Mouse (Mus musculus): ENCODE measurements around the gene Swi5. TPM values are rescaled to one million over a fixed set of nuclear protein-coding genes. Genes with fewer than 3 reads are reported as not detected.
A peak's percentile ranks its signal among the peaks of the same experiment; 100 is the strongest.

Swi5 gene
- polyA plus RNA-seq, 1 experiment from 2014 or later, result 419 TPM

GRCm38 (mm10) chr2:32252658-32253057, 35.2 kb downstream of the Swi5 start:
- Histone ChIP-seq H3K4me2 (no peak overlapping the region), H3K27ac (no peak overlapping the region), H3K4me3 (replicated peaks) (no peak overlapping the region), H3K36me3 (peaks cover 94% of the 10 kb centered on the region), H3K9ac (no peak overlapping the region), H3K27me3 (no peaks in the 10 kb centered on the region), H3K4me1 (no peaks in the 10 kb centered on the region), H3K9me3 (replicated peaks) (no peaks in the 10 kb centered on the region)
- no peak for ATAC-seq (replicated peaks; ENCODE audit: low FRiP score)
- 93% methylated on average over 5 of the region's 5 CpGs for WGBS

GRCm38 (mm10) chr2:32251791-32252527, 35.9 kb downstream of the Swi5 start:
- Histone ChIP-seq H3K4me2 (no peak overlapping the region), H3K9ac (no peak overlapping the region), H3K4me1 (no peaks in the 10 kb centered on the region), H3K27ac (no peak overlapping the region), H3K27me3 (no peaks in the 10 kb centered on the region), H3K36me3 (peaks cover 93% of the 10 kb centered on the region), H3K4me3 (replicated peaks) (no peak overlapping the region), H3K9me3 (replicated peaks) (no peaks in the 10 kb centered on the region)
- 89% methylated on average over 12 of the region's 12 CpGs for WGBS
- ATAC-seq (replicated peaks; ENCODE audit: low FRiP score), result no peak

GRCm38 (mm10) chr2:32248377-32249361, 39.2 kb downstream of the Swi5 start:
- Histone ChIP-seq H3K36me3 (peaks cover 98% of the 10 kb centered on the region), H3K27me3 (no peaks in the 10 kb centered on the region), H3K4me2 (no peak overlapping the region), H3K27ac (no peak overlapping the region), H3K9ac (no peak overlapping the region), H3K4me3 (replicated peaks) (no peak overlapping the region), H3K4me1 (no peaks in the 10 kb centered on the region), H3K9me3 (replicated peaks) (no peaks in the 10 kb centered on the region)
- WGBS, result 73% methylated on average over 10 of the region's 10 CpGs
- no peak for ATAC-seq (replicated peaks; ENCODE audit: low FRiP score)

GRCm38 (mm10) chr2:32246741-32247140, 41.1 kb downstream of the Swi5 start:
- H3K9me3 ChIP-seq (replicated peaks), result no peaks in the 10 kb centered on the region
- H3K4me2 ChIP-seq, result no peak overlapping the region
- H3K27me3 ChIP-seq, result no peaks in the 10 kb centered on the region
- no peak overlapping the region for H3K27ac ChIP-seq
- 82% methylated on average over 4 of the region's 4 CpGs for WGBS
- no peak for ATAC-seq (replicated peaks; ENCODE audit: low FRiP score)
- no peaks in the 10 kb centered on the region for H3K4me1 ChIP-seq
- H3K4me3 ChIP-seq (replicated peaks), result no peak overlapping the region
- H3K9ac ChIP-seq, result no peak overlapping the region
- H3K36me3 ChIP-seq, result peaks cover 92% of the 10 kb centered on the region

- ATAC-seq (replicated peaks; ENCODE audit: low FRiP score), result no peak
- Histone ChIP-seq H3K27ac (no peak overlapping the region), H3K9me3 (replicated peaks) (no peaks in the 10 kb centered on the region), H3K4me3 (replicated peaks) (no peak overlapping the region), H3K27me3 (no peaks in the 10 kb centered on the region), H3K9ac (no peak overlapping the region), H3K36me3 (peaks cover 73% of the 10 kb centered on the region), H3K4me1 (peaks cover 2% of the 10 kb centered on the region; the same call in 1 of the 2 replicates), H3K4me2 (no peak overlapping the region)
- 73% methylated on average over 4 of the region's 4 CpGs for WGBS
Measured at GRCm38 (mm10) chr2:32242986-32243385, 44.9 kb downstream of the Swi5 start.

GRCm38 (mm10) chr2:32240591-32240990, 47.3 kb downstream of the Swi5 start:
- Histone ChIP-seq H3K9me3 (replicated peaks) (no peaks in the 10 kb centered on the region), H3K9ac (no peak overlapping the region), H3K4me2 (no peak overlapping the region), H3K4me1 (peaks cover 12% of the 10 kb centered on the region), H3K4me3 (replicated peaks) (no peak overlapping the region), H3K36me3 (peaks cover 50% of the 10 kb centered on the region), H3K27me3 (no peaks in the 10 kb centered on the region), H3K27ac (no peak overlapping the region)
- WGBS, result 80% methylated on average over 5 of the region's 5 CpGs
- ATAC-seq (replicated peaks; ENCODE audit: low FRiP score), result no peak

GRCm38 (mm10) chr2:32238708-32239435, 49.0 kb downstream of the Swi5 start:
- H3K27ac ChIP-seq, result no peak overlapping the region
- no peak overlapping the region for H3K4me2 ChIP-seq
- no peaks in the 10 kb centered on the region for H3K27me3 ChIP-seq
- WGBS, result 91% methylated on average over 9 of the region's 9 CpGs
- no peak overlapping the region for H3K4me3 ChIP-seq (replicated peaks)
- ATAC-seq (replicated peaks; ENCODE audit: low FRiP score), result no peak
- H3K4me1 ChIP-seq, result peaks cover 28% of the 10 kb centered on the region
- H3K36me3 ChIP-seq, result peaks cover 44% of the 10 kb centered on the region
- H3K9me3 ChIP-seq (replicated peaks), result no peaks in the 10 kb centered on the region
- H3K9ac ChIP-seq, result no peak overlapping the region

GRCm38 (mm10) chr2:32237571-32237970, 50.3 kb downstream of the Swi5 start:
- H3K9me3 ChIP-seq (replicated peaks), result no peaks in the 10 kb centered on the region
- H3K36me3 ChIP-seq, result peaks cover 47% of the 10 kb centered on the region
- peak overlapping the region; percentile 81 for H3K9ac ChIP-seq
- H3K4me1 ChIP-seq, result peaks cover 29% of the 10 kb centered on the region
- peak overlapping the region; percentile 95 for H3K27ac ChIP-seq
- WGBS, result 33% methylated on average over 4 of the region's 4 CpGs
- peak overlapping the region; percentile 85 for H3K4me2 ChIP-seq
- no peaks in the 10 kb centered on the region for H3K27me3 ChIP-seq
- H3K4me3 ChIP-seq (replicated peaks), result peak overlapping the region; percentile 76
- no peak for ATAC-seq (replicated peaks; ENCODE audit: low FRiP score)

- peak overlapping the region; percentile 81 for H3K9ac ChIP-seq
- H3K27me3 ChIP-seq, result no peaks in the 10 kb centered on the region
- WGBS, result under 1% methylated on average over 20 of the region's 20 CpGs
- peak; percentile 50 for ATAC-seq (replicated peaks; ENCODE audit: low FRiP score)
- H3K4me2 ChIP-seq, result peak overlapping the region; percentile 85
- peak overlapping the region; percentile 95 for H3K27ac ChIP-seq
- peak overlapping the region; percentile 76 for H3K4me3 ChIP-seq (replicated peaks)
- peaks cover 29% of the 10 kb centered on the region for H3K4me1 ChIP-seq
- peaks cover 51% of the 10 kb centered on the region for H3K36me3 ChIP-seq
- H3K9me3 ChIP-seq (replicated peaks), result no peaks in the 10 kb centered on the region
Measured at GRCm38 (mm10) chr2:32236760-32237487, 51.0 kb downstream of the Swi5 start.

GRCm38 (mm10) chr2:32235886-32236759, 51.8 kb downstream of the Swi5 start, which contains the start of gene Pomt1:
TSS of gene Pomt1 (plus strand) at chr2:32236590.
- Histone ChIP-seq H3K27ac (peak within 1 kb of the TSS; percentile 95), H3K4me1 (peaks cover 29% of the 10 kb centered on the region), H3K9ac (peak within 1 kb of the TSS; percentile 81), H3K4me3 (replicated peaks) (peak within 1 kb of the TSS; percentile 76), H3K4me2 (peak within 1 kb of the TSS; percentile 85), H3K27me3 (no peaks in the 10 kb centered on the region), H3K9me3 (replicated peaks) (no peaks in the 10 kb centered on the region), H3K36me3 (peaks cover 53% of the 10 kb centered on the region)
- peak; percentile 89 for ATAC-seq (replicated peaks; ENCODE audit: low FRiP score)
- under 1% methylated on average over 54 of the region's 54 CpGs for WGBS
